Mouse (Mus musculus) heart, postnatal 10 days (tissue): ENCODE results near the gene Tlx1. TPM values are rescaled to one million over a fixed set of nuclear protein-coding genes. Genes with fewer than 3 reads are reported as not detected.

Experiments used
- total RNA-seq, 2 experiments: library from RNA; stranded (reverse); gene quantifications; 2 replicates each; pipeline ENCODE4 v1.2.3; 2021

Gene Tlx1
- total RNA-seq, 2 experiments from 2014 or later: 0.27 to 0.48 TPM

Other genes starting within 250 kb of the Tlx1 start
- 10 to 100 TPM; 27.5 to 37.0 TPM for gene Slf2, start 219.5 kb upstream of the Tlx1 start, total RNA-seq
- 1 to 10 TPM; 1.1 TPM for gene Sema4g, start 161.6 kb upstream of the Tlx1 start, total RNA-seq
- 10 to 100 TPM; 16.6 to 19.1 TPM for gene Twnk, start 145.0 kb upstream of the Tlx1 start, total RNA-seq
- 10 to 100 TPM; 49.1 to 51.6 TPM for gene Mrpl43, start 144.2 kb upstream of the Tlx1 start, total RNA-seq
- gene Lzts2, start 136.3 kb upstream of the Tlx1 start, total RNA-seq: 10 to 100 TPM; 60.9 to 77.8 TPM
- gene Pdzd7, start 105.0 kb upstream of the Tlx1 start, total RNA-seq: under 1 TPM in 1 of 2 experiments, not detected in 1; 0.22 TPM
- 10 to 100 TPM; 21.8 to 23.9 TPM for gene Sfxn3, start 103.2 kb upstream of the Tlx1 start, total RNA-seq
- 1 to 10 TPM; 7.4 to 9.1 TPM for gene Kazald1, start 75.4 kb upstream of the Tlx1 start, total RNA-seq
- not detected for gene Lbx1, start 85.1 kb downstream of the Tlx1 start, total RNA-seq
- 10 to 100 TPM; 22.6 to 24.9 TPM for gene Btrc, start 213.1 kb downstream of the Tlx1 start, total RNA-seq